Mouse (Mus musculus): Measurements from ENCODE around the gene Ccdc127.

GRCm38 (mm10) chr13:74363859-74364235 lies 13.7 kb downstream of the Ccdc127 start, which contains the start of gene Lrrc14b:
- TF ChIP-seq CTCF (IDR thresholded peaks at IDR 0.05; ENCODE audit: low read depth) (no peak; the same call in 1 of the 2 replicates), EP300 (IDR thresholded peaks at IDR 0.05; ENCODE audit: low read depth) (no peak)

Measured in liver, postnatal 0 days (tissue).